Mouse (Mus musculus): Measurements from ENCODE around the gene Zfp39. TPM values are rescaled to one million over a fixed set of nuclear protein-coding genes. Genes with fewer than 3 reads are reported as not detected.

Gene Zfp39
- polyA plus RNA-seq, 1 experiment from 2014 or later: 1.5 TPM

DNA sequence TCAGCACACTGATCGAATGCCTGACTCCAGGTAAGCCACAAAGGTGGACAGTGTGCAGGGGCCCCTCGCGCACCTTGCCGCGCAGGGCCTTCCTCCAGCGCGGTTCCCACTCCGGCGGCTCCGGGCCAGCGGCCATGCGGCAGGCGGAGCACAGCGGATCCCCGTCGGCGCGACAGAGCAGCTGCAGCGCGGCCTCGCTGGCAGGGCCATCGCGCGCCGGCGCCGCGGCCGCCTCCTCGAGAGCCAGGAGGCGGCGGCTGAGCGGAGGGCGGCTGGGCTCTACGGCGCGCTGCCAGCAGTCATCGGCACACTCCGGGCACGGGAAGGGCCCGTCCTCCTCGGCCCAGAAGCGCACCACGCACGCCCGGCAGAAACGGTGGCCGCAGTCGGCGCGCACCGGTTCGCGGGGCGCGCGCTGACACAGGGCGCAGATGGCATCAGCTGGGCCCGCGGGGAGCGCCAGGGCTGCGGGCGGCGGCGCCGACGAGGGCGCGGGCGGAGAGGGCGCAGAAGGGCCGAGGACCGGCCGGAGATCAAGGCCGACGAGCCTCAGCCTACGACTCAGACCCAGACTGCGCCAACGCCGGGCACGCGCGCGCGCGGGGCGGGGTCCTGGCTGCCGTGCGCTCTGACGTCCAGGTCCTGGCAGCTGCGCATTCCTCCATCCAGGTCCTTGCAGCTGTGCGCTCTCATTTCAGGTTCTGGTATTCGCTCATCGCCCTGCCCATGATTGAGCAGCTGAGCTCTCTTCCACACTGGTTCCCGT lies 34.5 kb upstream of the Zfp39 start, which contains the start of gene Rnf187:
Gene Rnf187 (minus strand): TSS at position 595 of the 766 bp plus-strand sequence.
- peak within 1 kb of the TSS; percentile 89 for H3K9ac ChIP-seq (ENCODE audit: low read depth, low read length)
- peak within 1 kb of the TSS; percentile 84 for H3K4me3 ChIP-seq (ENCODE audit: low read depth, low read length)
- peak; percentile 98 for ATAC-seq
- H3K4me2 ChIP-seq (replicated peaks; ENCODE audit: low read depth): peak within 1 kb of the TSS; percentile 98
- under 1% methylated on average over 95 of the region's 95 CpGs for WGBS
- no peaks in the 10 kb centered on the region for H3K4me1 ChIP-seq (replicated peaks; ENCODE audit: control insufficient read depth, insufficient read depth, low read length)
- no peak for TF ChIP-seq CTCF (IDR thresholded peaks at IDR 0.05; ENCODE audit: low read depth)
- H3K27me3 ChIP-seq (replicated peaks; ENCODE audit: control insufficient read depth, insufficient read depth, low read length): no peaks in the 10 kb centered on the region
- H3K36me3 ChIP-seq (ENCODE audit: control insufficient read depth, insufficient read depth): peaks cover 25% of the 10 kb centered on the region
- no peaks in the 10 kb centered on the region for H3K9me3 ChIP-seq (ENCODE audit: control insufficient read depth)
- peak within 1 kb of the TSS; percentile 91 for H3K27ac ChIP-seq (ENCODE audit: low read depth, low read length)

GRCm38 (mm10) chr11:58937909-58938308 lies 33.9 kb upstream of the Zfp39 start:
- no peaks in the 10 kb centered on the region for H3K27me3 ChIP-seq (replicated peaks; ENCODE audit: control insufficient read depth, insufficient read depth, low read length)
- peak overlapping the region; percentile 89 for H3K9ac ChIP-seq (ENCODE audit: low read depth, low read length)
- H3K27ac ChIP-seq (ENCODE audit: low read depth, low read length): peak overlapping the region; percentile 91; the same call in 1 of the 2 replicates
- H3K4me2 ChIP-seq (replicated peaks; ENCODE audit: low read depth): peak overlapping the region; percentile 98
- H3K4me1 ChIP-seq (replicated peaks; ENCODE audit: control insufficient read depth, insufficient read depth, low read length): no peaks in the 10 kb centered on the region
- no peaks in the 10 kb centered on the region for H3K9me3 ChIP-seq (ENCODE audit: control insufficient read depth)
- no peak for ATAC-seq
- H3K36me3 ChIP-seq (ENCODE audit: control insufficient read depth, insufficient read depth): peaks cover 31% of the 10 kb centered on the region
- no peak for TF ChIP-seq CTCF (IDR thresholded peaks at IDR 0.05; ENCODE audit: low read depth)
- 1% methylated on average over 13 of the region's 13 CpGs for WGBS
- H3K4me3 ChIP-seq (ENCODE audit: low read depth, low read length): peak overlapping the region; percentile 84

DNA sequence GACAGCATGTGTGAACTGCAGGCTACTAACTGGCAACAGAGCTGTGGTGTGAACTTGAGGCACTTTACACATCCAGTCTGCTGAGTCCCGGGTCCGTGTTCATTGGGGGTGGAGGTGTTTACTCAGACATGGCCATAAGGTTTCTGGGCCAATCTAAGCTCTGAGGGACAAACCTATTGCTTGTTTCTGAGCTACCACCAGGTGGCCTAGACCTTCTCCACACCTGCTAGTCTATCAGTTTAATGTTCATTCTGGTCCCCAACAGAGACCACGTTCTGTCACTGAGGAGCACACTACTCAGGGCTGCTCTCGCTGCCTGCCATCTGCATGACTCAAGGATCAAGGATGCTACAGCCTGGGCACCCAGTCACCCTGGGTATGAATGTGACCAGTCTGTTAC lies 27.6 kb upstream of the Zfp39 start:
- ATAC-seq: no peak

DNA sequence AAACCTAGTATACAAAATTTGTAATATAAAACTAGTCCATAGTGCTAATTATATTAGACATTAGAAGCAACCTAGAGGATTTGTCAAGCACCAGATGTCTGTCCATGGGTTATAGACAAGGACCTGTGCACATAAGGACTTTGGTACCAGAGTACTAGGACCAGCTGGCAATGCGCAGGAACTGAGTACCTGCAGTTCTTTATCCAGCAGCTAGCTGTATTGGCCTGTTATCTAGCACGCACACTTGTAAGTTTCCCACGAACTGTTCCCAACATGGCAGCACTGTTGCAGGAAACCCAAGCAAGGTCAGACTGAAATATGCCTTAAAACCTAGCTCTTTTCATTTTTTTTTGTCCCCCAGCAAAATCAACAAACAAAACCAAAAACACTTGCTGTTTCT lies 26.2 kb upstream of the Zfp39 start:
- no peaks in the 10 kb centered on the region for H3K9me3 ChIP-seq (ENCODE audit: control insufficient read depth)
- H3K4me3 ChIP-seq (ENCODE audit: low read depth, low read length): no peak overlapping the region
- H3K27ac ChIP-seq (ENCODE audit: low read depth, low read length): no peak overlapping the region

More for the DNA sequence above, 27.6 kb upstream of the Zfp39 start:
- Histone ChIP-seq H3K9me3 (ENCODE audit: control insufficient read depth) (no peaks in the 10 kb centered on the region), H3K4me2 (replicated peaks; ENCODE audit: low read depth) (no peak overlapping the region), H3K9ac (ENCODE audit: low read depth, low read length) (no peak overlapping the region), H3K27me3 (replicated peaks; ENCODE audit: control insufficient read depth, insufficient read depth, low read length) (no peaks in the 10 kb centered on the region), H3K36me3 (ENCODE audit: control insufficient read depth, insufficient read depth) (peaks cover 31% of the 10 kb centered on the region), H3K27ac (ENCODE audit: low read depth, low read length) (peak overlapping the region; percentile 2; the same call in 1 of the 2 replicates), H3K4me1 (replicated peaks; ENCODE audit: control insufficient read depth, insufficient read depth, low read length) (no peaks in the 10 kb centered on the region), H3K4me3 (ENCODE audit: low read depth, low read length) (no peak overlapping the region)
- 43% methylated on average over 4 of the region's 4 CpGs for WGBS
- TF ChIP-seq CTCF (IDR thresholded peaks at IDR 0.05; ENCODE audit: low read depth): peak; percentile 66

DNA sequence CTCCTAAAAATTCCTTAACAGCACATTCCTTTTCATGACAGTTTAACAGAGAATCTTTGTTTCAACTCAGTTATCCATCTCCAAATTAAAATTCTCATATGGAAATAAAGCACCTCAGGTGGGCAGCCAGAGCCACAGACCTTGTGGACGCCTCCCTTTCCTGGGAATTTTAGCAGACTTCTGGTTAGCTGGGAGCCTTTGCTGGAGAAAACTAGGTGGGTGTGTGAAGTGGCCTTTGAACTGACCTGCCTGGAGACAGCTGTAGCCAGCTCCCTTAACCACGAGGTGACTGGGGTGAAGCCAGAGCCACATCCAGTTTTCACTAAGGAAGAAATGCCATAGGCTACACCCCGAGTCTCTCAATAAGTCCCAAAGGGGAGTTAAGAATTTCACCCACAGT lies 25.6 kb upstream of the Zfp39 start:
- Histone ChIP-seq H3K4me2 (replicated peaks; ENCODE audit: low read depth) (no peak overlapping the region), H3K9me3 (ENCODE audit: control insufficient read depth) (no peaks in the 10 kb centered on the region), H3K9ac (ENCODE audit: low read depth, low read length) (no peak overlapping the region), H3K27me3 (replicated peaks; ENCODE audit: control insufficient read depth, insufficient read depth, low read length) (no peaks in the 10 kb centered on the region), H3K27ac (ENCODE audit: low read depth, low read length) (no peak overlapping the region), H3K4me3 (ENCODE audit: low read depth, low read length) (no peak overlapping the region), H3K4me1 (replicated peaks; ENCODE audit: control insufficient read depth, insufficient read depth, low read length) (no peaks in the 10 kb centered on the region), H3K36me3 (ENCODE audit: control insufficient read depth, insufficient read depth) (peaks cover 20% of the 10 kb centered on the region)
- WGBS: 24% methylated on average over 3 of the region's 3 CpGs
- no peak for TF ChIP-seq CTCF (IDR thresholded peaks at IDR 0.05; ENCODE audit: low read depth)
- ATAC-seq: no peak

More for the DNA sequence above, 26.2 kb upstream of the Zfp39 start:
- Histone ChIP-seq H3K4me2 (replicated peaks; ENCODE audit: low read depth) (no peak overlapping the region), H3K9ac (ENCODE audit: low read depth, low read length) (no peak overlapping the region), H3K36me3 (ENCODE audit: control insufficient read depth, insufficient read depth) (peaks cover 20% of the 10 kb centered on the region), H3K4me1 (replicated peaks; ENCODE audit: control insufficient read depth, insufficient read depth, low read length) (no peaks in the 10 kb centered on the region), H3K27me3 (replicated peaks; ENCODE audit: control insufficient read depth, insufficient read depth, low read length) (no peaks in the 10 kb centered on the region)
- no peak for TF ChIP-seq CTCF (IDR thresholded peaks at IDR 0.05; ENCODE audit: low read depth)
- WGBS: 76% methylated on average over 3 of the region's 3 CpGs
- ATAC-seq: no peak

GRCm38 (mm10) chr11:58929055-58929454 lies 25.0 kb upstream of the Zfp39 start:
- Histone ChIP-seq H3K4me1 (replicated peaks; ENCODE audit: control insufficient read depth, insufficient read depth, low read length) (no peaks in the 10 kb centered on the region), H3K9me3 (ENCODE audit: control insufficient read depth) (no peaks in the 10 kb centered on the region), H3K9ac (ENCODE audit: low read depth, low read length) (no peak overlapping the region), H3K27me3 (replicated peaks; ENCODE audit: control insufficient read depth, insufficient read depth, low read length) (no peaks in the 10 kb centered on the region), H3K4me3 (ENCODE audit: low read depth, low read length) (no peak overlapping the region), H3K36me3 (ENCODE audit: control insufficient read depth, insufficient read depth) (peaks cover 14% of the 10 kb centered on the region), H3K27ac (ENCODE audit: low read depth, low read length) (no peak overlapping the region), H3K4me2 (replicated peaks; ENCODE audit: low read depth) (no peak overlapping the region)
- WGBS: 73% methylated on average over 3 of the region's 4 CpGs
- no peak for TF ChIP-seq CTCF (IDR thresholded peaks at IDR 0.05; ENCODE audit: low read depth)
- ATAC-seq: no peak
